Mouse (Mus musculus) bone marrow, adult 2 months (tissue): Measurements from ENCODE around the gene Abca7. TPM values are rescaled to one million over a fixed set of nuclear protein-coding genes. Genes with fewer than 3 reads are reported as not detected.
"Not testable (repeated sequence)": the region's sequence is repeated elsewhere in the genome, so short reads cannot be mapped to it uniquely, and the experiment has no call there.

ENCODE experiments used
- H3K27ac ChIP-seq: fragments of 200-500 bp; 2 replicates; pipeline ENCODE4 v1.5.1; 2012; ENCODE audit warnings: low read depth, mild to moderate bottlenecking, control low read depth, inconsistent platforms, low read length; ENCODE audit not compliant: control insufficient read depth, poor library complexity, insufficient read depth
- H3K4me1 ChIP-seq: fragments of 200-500 bp; 2 replicates; pipeline ENCODE4 v1.6.1; 2011; ENCODE audit warnings: low read length; ENCODE audit not compliant: control insufficient read depth, insufficient read depth
- H3K4me3 ChIP-seq: fragments of 200-500 bp; replicated peaks from 2 replicates; pipeline ENCODE3; 2011; ENCODE audit warnings: mild to moderate bottlenecking, low read depth, low read length, control low read depth; ENCODE audit not compliant: control insufficient read depth
- CTCF ChIP-seq: fragments of 200-500 bp; IDR thresholded peaks from 2 replicates; pipeline ENCODE4 v1.5.1; 2011; ENCODE audit warnings: low read length, control low read depth; ENCODE audit not compliant: control insufficient read depth, insufficient read depth
- POLR2A ChIP-seq: fragments of 200-500 bp; IDR thresholded peaks from 2 replicates; pipeline ENCODE4 v1.6.1; 2011; ENCODE audit warnings: low read depth, mild to moderate bottlenecking, control low read depth, low read length, borderline replicate concordance; ENCODE audit not compliant: control insufficient read depth
- WGBS: fragments of 180-500 bp; shearing (Covaris S2); methylation state at CpG from one replicate; pipeline ENCODE4 v1.1.7; 2018; 5-methylcytosine and 5-hydroxymethylcytosine counted together
- polyA plus RNA-seq: library from polyadenylated mRNA; stranded (reverse); fragments of >200 nt; gene quantifications from 2 replicates; pipeline ENCODE4 v1.2.4, GENCODE M21; 2011; ENCODE audit warnings: low replicate concordance; ENCODE audit not compliant: missing spikeins, insufficient read depth, insufficient read length

Gene Abca7
- polyA plus RNA-seq, 1 experiment, result 96.9 TPM

DNA sequence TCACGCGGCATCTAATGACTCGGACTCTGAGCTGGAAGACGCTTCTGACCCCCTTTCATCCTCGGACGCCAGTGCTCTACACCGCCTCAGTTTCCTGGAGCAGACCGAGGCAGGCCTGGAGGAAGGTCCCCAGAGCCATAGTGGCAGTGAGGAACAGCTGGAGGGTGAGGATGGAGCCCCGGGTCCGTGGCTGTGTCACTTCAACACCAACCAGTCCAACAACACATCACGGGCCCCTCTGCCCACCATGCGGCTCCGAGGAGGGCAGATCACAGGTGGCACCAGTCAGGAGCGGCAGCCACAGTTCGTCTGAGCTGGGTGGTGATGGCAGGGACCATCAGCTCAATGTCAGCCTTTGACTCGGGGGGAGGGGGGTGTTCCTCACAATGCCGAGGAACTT, 34.4 kb downstream of the Abca7 start:
- TF ChIP-seq POLR2A, result no peak
- peak overlapping the region; percentile 13; the same call in 1 of the 2 replicates for H3K27ac ChIP-seq
- H3K4me1 ChIP-seq, result peaks cover 5% of the 10 kb centered on the region
- 87% methylated on average over 17 of the region's 17 CpGs for WGBS
- no peak overlapping the region for H3K4me3 ChIP-seq

DNA sequence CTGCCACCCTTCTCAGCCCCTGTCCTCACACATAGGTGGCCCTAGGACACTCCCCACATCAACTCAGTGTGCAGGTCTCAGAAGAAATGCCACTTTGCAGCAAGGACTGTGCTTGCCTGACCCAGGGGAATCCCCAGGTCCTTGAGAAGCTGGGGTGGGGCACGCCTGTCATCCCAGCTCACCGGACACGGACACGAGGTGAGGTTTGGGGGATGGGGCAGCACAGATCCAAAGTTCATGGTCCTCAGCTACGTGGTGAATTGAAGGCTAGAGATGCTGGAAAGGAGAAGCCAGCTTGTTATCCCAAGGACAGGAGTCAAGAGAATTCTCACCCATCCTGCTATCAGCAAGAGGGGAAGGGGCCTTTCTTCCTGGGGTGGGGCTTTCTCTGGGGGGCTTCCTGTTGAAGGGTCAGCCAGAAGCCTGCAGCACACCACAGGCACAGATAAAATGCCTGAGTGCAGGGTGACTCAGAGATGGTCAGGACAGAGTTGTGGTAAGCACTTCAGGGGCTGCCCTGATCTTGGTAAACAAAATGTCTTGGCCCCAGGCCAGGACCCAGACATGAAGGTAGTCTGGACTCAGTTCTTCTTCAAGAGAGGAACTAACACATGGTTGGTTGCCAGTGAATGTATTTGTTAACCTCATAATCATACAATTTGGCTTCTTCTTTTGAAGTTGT, 36.6 kb downstream of the Abca7 start:
- TF ChIP-seq CTCF, result no peak
- TF ChIP-seq POLR2A, result no peak
- WGBS, result 19% methylated on average over 5 of the region's 5 CpGs
- Histone ChIP-seq H3K27ac (peak overlapping the region; percentile 60), H3K4me3 (no peak overlapping the region), H3K4me1 (peaks cover 5% of the 10 kb centered on the region)

DNA sequence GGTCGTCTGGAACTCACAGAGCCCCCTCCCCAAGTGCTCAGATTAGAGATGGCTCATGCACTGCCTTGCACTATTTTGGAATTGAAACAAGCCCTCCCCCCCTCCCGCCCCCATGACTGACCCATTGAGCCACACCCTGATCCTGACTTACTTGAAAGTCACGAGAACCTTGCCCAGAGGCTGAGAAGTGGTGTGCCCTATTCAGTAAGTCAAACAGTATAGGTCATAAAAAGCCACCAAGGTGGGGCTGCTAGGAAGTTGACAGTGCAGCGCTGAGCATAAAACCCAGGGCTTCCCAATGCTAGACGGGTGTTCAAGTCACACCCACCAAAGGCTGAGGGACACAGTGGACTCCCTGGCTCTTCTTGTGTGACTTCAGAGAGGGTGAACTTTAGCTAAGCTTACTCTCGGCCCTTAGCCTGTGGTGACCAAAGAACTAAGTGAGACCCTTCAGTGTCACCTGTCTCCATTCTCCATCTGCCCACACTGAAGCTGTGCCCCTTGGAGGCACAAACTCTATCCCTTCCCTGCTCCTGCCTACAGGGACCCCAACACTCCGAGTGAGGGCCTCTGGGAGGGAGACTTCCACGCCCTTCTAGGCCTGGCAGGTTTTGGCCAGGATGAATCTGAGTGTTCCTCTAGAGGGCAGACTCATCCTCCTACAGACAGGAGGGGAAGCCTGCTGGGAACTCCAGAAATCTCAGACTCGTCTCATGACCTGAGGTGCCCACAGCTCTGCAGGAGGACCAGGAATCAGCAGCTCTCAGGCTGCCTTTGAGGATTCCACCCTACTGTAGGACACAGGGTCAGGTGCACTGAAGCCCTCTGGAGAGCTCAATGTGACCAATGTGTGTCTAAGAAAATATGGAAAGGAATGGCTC, 37.5 kb downstream of the Abca7 start:
- peaks cover 5% of the 10 kb centered on the region for H3K4me1 ChIP-seq
- peak overlapping the region; percentile 60 for H3K27ac ChIP-seq
- no peak overlapping the region for H3K4me3 ChIP-seq
- TF ChIP-seq CTCF, result peak; percentile 53
- TF ChIP-seq POLR2A, result no peak
- WGBS, result 22% methylated on average over 9 of the region's 9 CpGs

DNA sequence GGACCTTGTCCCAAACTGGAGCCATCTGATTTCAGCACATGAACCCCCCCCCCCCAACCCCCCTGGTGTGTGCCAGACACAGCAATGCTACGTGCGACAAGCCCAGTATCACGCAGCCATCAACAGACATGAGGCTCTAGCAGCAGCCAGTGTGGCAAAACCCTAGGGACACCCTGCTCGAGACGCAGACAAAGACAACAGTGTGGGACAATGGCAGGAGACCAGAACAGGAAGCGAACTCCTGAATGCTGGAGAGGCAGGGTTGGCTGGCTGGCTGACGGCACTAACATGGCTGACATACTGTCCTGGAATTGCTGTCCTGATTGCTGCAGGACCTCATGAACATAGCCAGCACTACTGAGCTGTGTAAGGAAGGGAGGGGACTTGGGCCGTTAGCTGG, 38.9 kb downstream of the Abca7 start:
- Histone ChIP-seq H3K4me1 (peaks cover 5% of the 10 kb centered on the region), H3K27ac (no peak overlapping the region; the same call in 1 of the 2 replicates), H3K4me3 (no peak overlapping the region)
- TF ChIP-seq CTCF (no peak), POLR2A (no peak)
- WGBS, result 82% methylated on average over 8 of the region's 8 CpGs

DNA sequence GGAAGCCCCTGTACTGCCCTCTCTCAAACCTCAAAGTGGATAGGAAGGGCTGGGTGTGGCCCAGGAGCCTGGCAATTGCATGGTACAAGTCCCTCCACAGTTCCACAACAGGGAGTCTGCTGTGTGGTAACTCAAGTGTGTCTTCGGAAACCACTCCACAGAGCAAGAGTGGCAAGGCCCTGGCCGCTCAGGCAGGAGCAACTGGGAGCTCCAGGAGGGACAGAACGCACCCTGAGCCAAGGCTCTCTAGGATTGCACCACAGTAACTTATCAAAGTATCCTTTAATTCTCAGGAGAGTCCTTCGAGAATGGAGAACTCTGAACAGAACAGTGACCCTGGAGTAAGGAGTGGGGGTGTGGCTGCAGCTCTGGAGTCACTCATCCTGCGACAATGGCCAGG, 39.4 kb downstream of the Abca7 start:
- Histone ChIP-seq H3K4me3 (no peak overlapping the region), H3K27ac (no peak overlapping the region), H3K4me1 (peaks cover 5% of the 10 kb centered on the region)
- TF ChIP-seq CTCF, result no peak
- TF ChIP-seq POLR2A, result no peak
- WGBS, result 82% methylated on average over 5 of the region's 5 CpGs

DNA sequence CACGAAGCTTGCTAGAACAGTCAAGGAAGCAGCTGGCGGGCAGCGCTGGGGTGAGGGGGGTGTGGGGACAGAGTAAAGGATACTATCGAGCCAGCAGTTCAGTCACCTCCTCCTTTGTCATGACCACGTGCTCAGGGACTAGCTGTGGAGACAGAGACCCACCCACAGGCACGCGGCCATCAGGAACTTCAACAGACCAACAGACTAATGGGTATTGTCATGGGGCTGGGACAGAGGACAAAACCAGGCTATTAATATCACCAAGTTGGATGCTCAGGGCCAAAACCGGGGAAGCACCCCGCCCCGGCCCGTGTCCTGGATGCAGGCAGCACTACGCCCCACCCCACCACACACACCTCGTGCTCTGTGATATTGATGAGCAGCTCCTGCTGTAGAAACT, 40.5 kb downstream of the Abca7 start:
- Histone ChIP-seq H3K4me3 (no peak overlapping the region), H3K27ac (no peak overlapping the region), H3K4me1 (peaks cover 3% of the 10 kb centered on the region)
- no peak for TF ChIP-seq CTCF
- TF ChIP-seq POLR2A, result no peak
- WGBS, result 89% methylated on average over 13 of the region's 13 CpGs

DNA sequence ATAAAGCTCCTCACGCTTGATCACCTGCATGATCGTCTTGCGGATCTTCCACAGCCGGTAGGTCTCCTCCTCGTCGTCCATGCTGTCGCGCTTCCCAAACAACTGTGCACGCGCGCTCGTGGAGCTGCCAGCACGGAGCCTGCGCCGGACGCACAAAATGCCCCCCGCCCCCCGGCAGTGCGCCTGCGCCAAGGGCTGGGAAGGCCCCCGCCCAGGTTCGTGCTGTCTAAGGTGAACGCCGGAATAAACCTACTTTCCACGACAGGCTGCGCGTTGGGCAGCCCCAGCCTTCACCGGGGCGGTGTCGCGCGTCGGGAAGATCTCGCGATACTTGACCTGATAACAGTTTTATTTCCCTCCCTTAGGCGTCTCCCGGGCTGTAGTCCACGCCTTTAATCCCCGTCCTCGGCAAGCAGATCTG, 43.3 kb downstream of the Abca7 start, which contains the start of gene Polr2e:
Polr2e (minus strand) TSS at position 237 of the 421 bp plus-strand sequence.
- H3K27ac ChIP-seq, result peak within 1 kb of the TSS; percentile 46
- WGBS, result under 1% methylated on average over 40 of the region's 40 CpGs
- peak within 1 kb of the TSS; percentile 91 for H3K4me3 ChIP-seq
- no peaks in the 10 kb centered on the region; the same call in 1 of the 2 replicates for H3K4me1 ChIP-seq
- peak; percentile 61; the same call in 1 of the 2 replicates for TF ChIP-seq POLR2A
- peak; percentile 8; the same call in 1 of the 2 replicates for TF ChIP-seq CTCF

DNA sequence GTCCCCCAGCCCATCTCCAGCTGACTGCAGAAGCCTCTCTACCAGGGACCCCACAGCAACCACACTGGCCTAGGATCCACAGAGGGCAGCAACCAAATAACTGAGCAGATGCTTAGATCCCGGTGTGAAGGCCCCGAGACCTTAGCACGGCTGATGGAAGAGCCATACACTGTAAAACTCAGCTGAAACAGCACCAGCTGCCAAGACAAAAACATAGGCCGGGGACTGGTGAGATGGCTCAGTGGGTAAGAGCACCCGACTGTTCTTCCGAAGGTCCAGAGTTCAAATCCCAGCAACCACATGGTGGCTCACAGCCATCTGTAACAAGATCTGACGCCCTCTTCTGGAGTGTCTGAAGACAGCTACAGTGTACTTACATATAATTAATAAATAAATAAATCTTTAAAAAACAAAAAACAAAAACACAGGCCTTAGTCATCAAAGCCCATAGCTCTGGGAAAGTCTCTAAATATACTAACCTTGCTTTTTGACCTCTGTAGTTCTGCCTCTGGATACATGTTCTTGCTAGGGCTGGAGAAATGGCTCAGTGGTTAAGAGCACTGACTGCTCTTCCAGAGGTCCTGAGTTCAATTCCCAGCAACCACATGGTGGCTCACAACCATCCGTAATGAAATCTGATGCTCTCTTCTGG, 45.2 kb downstream of the Abca7 start:
- H3K27ac ChIP-seq, H3K4me1 ChIP-seq, H3K4me3 ChIP-seq: not testable (repeated sequence)
- 81% methylated on average over 8 of the region's 8 CpGs for WGBS
